Mouse (Mus musculus): ENCODE data around the gene Gbx2.

Gbx2 gene

GRCm38 (mm10) chr1:89931120-89931519, at the start of gene Gbx2:
TSS of gene Gbx2 (minus strand) at chr1:89931179.
- peak within 1 kb of the TSS; percentile 91 for H3K4me3 ChIP-seq (replicated peaks; ENCODE audit: low read length)
- peaks cover 33% of the 10 kb centered on the region for H3K36me3 ChIP-seq (ENCODE audit: insufficient read depth, low read length)
- no peaks in the 10 kb centered on the region for H3K9me3 ChIP-seq (ENCODE audit: low read length)
- peaks cover 72% of the 10 kb centered on the region for H3K27me3 ChIP-seq (ENCODE audit: insufficient read depth, low read length)
- peaks cover 86% of the 10 kb centered on the region for H3K4me1 ChIP-seq (replicated peaks; ENCODE audit: low read depth, low read length)
- TF ChIP-seq NANOG (IDR thresholded peaks at IDR 0.05; ENCODE audit: borderline replicate concordance, low read length) (no peak), POU5F1 (IDR thresholded peaks at IDR 0.05; ENCODE audit: borderline replicate concordance, low read length) (no peak)

GRCm38 (mm10) chr1:89977261-89977660, 46.3 kb upstream of the Gbx2 start:
- Histone ChIP-seq H3K27me3 (ENCODE audit: insufficient read depth, low read length) (peaks cover 22% of the 10 kb centered on the region), H3K4me1 (replicated peaks; ENCODE audit: low read depth, low read length) (peaks cover 15% of the 10 kb centered on the region), H3K9me3 (ENCODE audit: low read length) (no peaks in the 10 kb centered on the region), H3K4me3 (replicated peaks; ENCODE audit: low read length) (no peak overlapping the region), H3K36me3 (ENCODE audit: insufficient read depth, low read length) (no peaks in the 10 kb centered on the region)
- TF ChIP-seq NANOG (IDR thresholded peaks at IDR 0.05; ENCODE audit: borderline replicate concordance, low read length) (no peak), CTCF (conservative IDR thresholded peaks at IDR 0.05; ENCODE audit: low read length) (no peak), POU5F1 (IDR thresholded peaks at IDR 0.05; ENCODE audit: borderline replicate concordance, low read length) (no peak)

GRCm38 (mm10) chr1:89976411-89976810, 45.4 kb upstream of the Gbx2 start:
- Histone ChIP-seq H3K4me3 (replicated peaks; ENCODE audit: low read length) (no peak overlapping the region), H3K36me3 (ENCODE audit: insufficient read depth, low read length) (no peaks in the 10 kb centered on the region), H3K4me1 (replicated peaks; ENCODE audit: low read depth, low read length) (peaks cover 15% of the 10 kb centered on the region), H3K9me3 (ENCODE audit: low read length) (no peaks in the 10 kb centered on the region), H3K27me3 (ENCODE audit: insufficient read depth, low read length) (peaks cover 30% of the 10 kb centered on the region)
- TF ChIP-seq POU5F1 (IDR thresholded peaks at IDR 0.05; ENCODE audit: borderline replicate concordance, low read length) (no peak), NANOG (IDR thresholded peaks at IDR 0.05; ENCODE audit: borderline replicate concordance, low read length) (no peak), CTCF (conservative IDR thresholded peaks at IDR 0.05; ENCODE audit: low read length) (no peak)

- Histone ChIP-seq H3K9me3 (ENCODE audit: low read length) (no peaks in the 10 kb centered on the region), H3K4me3 (replicated peaks; ENCODE audit: low read length) (peak overlapping the region; percentile 61), H3K36me3 (ENCODE audit: insufficient read depth, low read length) (no peaks in the 10 kb centered on the region), H3K27me3 (ENCODE audit: insufficient read depth, low read length) (peaks cover 49% of the 10 kb centered on the region), H3K4me1 (replicated peaks; ENCODE audit: low read depth, low read length) (peaks cover 19% of the 10 kb centered on the region)
- TF ChIP-seq NANOG (IDR thresholded peaks at IDR 0.05; ENCODE audit: borderline replicate concordance, low read length) = no peak
- TF ChIP-seq CTCF (conservative IDR thresholded peaks at IDR 0.05; ENCODE audit: low read length) = no peak
- TF ChIP-seq POU5F1 (IDR thresholded peaks at IDR 0.05; ENCODE audit: borderline replicate concordance, low read length) = no peak
Observed at GRCm38 (mm10) chr1:89974541-89974940, 43.6 kb upstream of the Gbx2 start.

- Histone ChIP-seq H3K36me3 (ENCODE audit: insufficient read depth, low read length) (no peaks in the 10 kb centered on the region), H3K4me1 (replicated peaks; ENCODE audit: low read depth, low read length) (peaks cover 35% of the 10 kb centered on the region), H3K9me3 (ENCODE audit: low read length) (no peaks in the 10 kb centered on the region), H3K4me3 (replicated peaks; ENCODE audit: low read length) (no peak overlapping the region), H3K27me3 (ENCODE audit: insufficient read depth, low read length) (peaks cover 62% of the 10 kb centered on the region)
- TF ChIP-seq POU5F1 (IDR thresholded peaks at IDR 0.05; ENCODE audit: borderline replicate concordance, low read length) = no peak
- no peak for TF ChIP-seq NANOG (IDR thresholded peaks at IDR 0.05; ENCODE audit: borderline replicate concordance, low read length)
Observed at GRCm38 (mm10) chr1:89971848-89972247, 40.9 kb upstream of the Gbx2 start.

- no peaks in the 10 kb centered on the region for H3K9me3 ChIP-seq (ENCODE audit: low read length)
- peaks cover 75% of the 10 kb centered on the region for H3K27me3 ChIP-seq (ENCODE audit: insufficient read depth, low read length)
- H3K36me3 ChIP-seq (ENCODE audit: insufficient read depth, low read length) = no peaks in the 10 kb centered on the region
- no peak for TF ChIP-seq POU5F1 (IDR thresholded peaks at IDR 0.05; ENCODE audit: borderline replicate concordance, low read length)
- no peak for TF ChIP-seq NANOG (IDR thresholded peaks at IDR 0.05; ENCODE audit: borderline replicate concordance, low read length)
- TF ChIP-seq CTCF (conservative IDR thresholded peaks at IDR 0.05; ENCODE audit: low read length) = no peak
- no peak overlapping the region for H3K4me3 ChIP-seq (replicated peaks; ENCODE audit: low read length)
- H3K4me1 ChIP-seq (replicated peaks; ENCODE audit: low read depth, low read length) = peaks cover 33% of the 10 kb centered on the region
Observed at GRCm38 (mm10) chr1:89969714-89970110, 38.7 kb upstream of the Gbx2 start.

GRCm38 (mm10) chr1:89969072-89969713, 38.2 kb upstream of the Gbx2 start:
- peak overlapping the region; percentile 85 for H3K4me3 ChIP-seq (replicated peaks; ENCODE audit: low read length)
- TF ChIP-seq POU5F1 (IDR thresholded peaks at IDR 0.05; ENCODE audit: borderline replicate concordance, low read length) = no peak
- TF ChIP-seq CTCF (conservative IDR thresholded peaks at IDR 0.05; ENCODE audit: low read length) = no peak
- no peak for TF ChIP-seq NANOG (IDR thresholded peaks at IDR 0.05; ENCODE audit: borderline replicate concordance, low read length)
- H3K27me3 ChIP-seq (ENCODE audit: insufficient read depth, low read length) = peaks cover 80% of the 10 kb centered on the region
- no peaks in the 10 kb centered on the region for H3K36me3 ChIP-seq (ENCODE audit: insufficient read depth, low read length)
- H3K9me3 ChIP-seq (ENCODE audit: low read length) = no peaks in the 10 kb centered on the region
- H3K4me1 ChIP-seq (replicated peaks; ENCODE audit: low read depth, low read length) = peaks cover 30% of the 10 kb centered on the region

GRCm38 (mm10) chr1:89968111-89968851, 37.3 kb upstream of the Gbx2 start:
- TF ChIP-seq CTCF (conservative IDR thresholded peaks at IDR 0.05; ENCODE audit: low read length) (no peak), POU5F1 (IDR thresholded peaks at IDR 0.05; ENCODE audit: borderline replicate concordance, low read length) (no peak), NANOG (IDR thresholded peaks at IDR 0.05; ENCODE audit: borderline replicate concordance, low read length) (no peak)
- Histone ChIP-seq H3K36me3 (ENCODE audit: insufficient read depth, low read length) (no peaks in the 10 kb centered on the region), H3K4me3 (replicated peaks; ENCODE audit: low read length) (peak overlapping the region; percentile 85), H3K4me1 (replicated peaks; ENCODE audit: low read depth, low read length) (peaks cover 29% of the 10 kb centered on the region), H3K9me3 (ENCODE audit: low read length) (no peaks in the 10 kb centered on the region), H3K27me3 (ENCODE audit: insufficient read depth, low read length) (peaks cover 83% of the 10 kb centered on the region)

Data from E14TG2a.4 (cell line).